Mouse (Mus musculus): ENCODE data around the gene Flna. TPM values are rescaled to one million over a fixed set of nuclear protein-coding genes. Genes with fewer than 3 reads are reported as not detected.

Flna gene
- 243 and 308 TPM in 2 replicates for polyA plus RNA-seq (2015; fragmentation: Nextera tagmentation; extraction: Ambion mirVana)

DNA sequence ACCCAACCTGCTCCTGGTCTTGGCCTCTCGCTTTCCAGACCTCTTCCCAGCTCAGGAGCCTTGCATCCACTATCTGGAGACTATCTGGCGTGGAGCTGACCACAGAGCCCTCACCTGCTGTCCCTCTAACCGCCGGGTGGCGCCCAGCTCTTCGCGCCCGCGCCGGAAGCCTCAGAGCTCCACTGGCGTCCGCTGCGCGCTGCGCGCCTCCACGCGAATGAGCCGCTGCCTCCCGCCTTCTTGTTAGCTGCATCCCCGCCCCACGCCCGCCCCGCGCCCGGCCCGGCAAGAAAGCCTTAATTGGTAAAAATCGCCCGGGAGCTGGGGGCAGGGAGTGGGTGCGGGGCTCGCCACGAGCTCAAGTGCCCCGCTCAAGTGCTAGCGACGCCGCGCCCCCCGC lies at the start of gene Flna:
TSS of gene Flna (minus strand) at position 206 of the 400 bp plus-strand sequence.
- no peak for ATAC-seq (replicated peaks; ENCODE audit: low FRiP score)
- H3K36me3 ChIP-seq, result no peaks in the 10 kb centered on the region
- WGBS, result 15% methylated on average over 38 of the region's 38 CpGs

GRCm38 (mm10) chrX:74298348-74298747 lies 48.7 kb upstream of the Flna start:
- Histone ChIP-seq H3K27ac (no peak overlapping the region), H3K4me1 (0 out of 2 replicates have a peak, but pooled peaks cover 2% of the 10 kb centered on the region), H3K36me3 (peaks cover 36% of the 10 kb centered on the region), H3K27me3 (no peaks in the 10 kb centered on the region), H3K9ac (no peak overlapping the region), H3K4me2 (no peak overlapping the region), H3K4me3 (replicated peaks) (no peak overlapping the region), H3K9me3 (replicated peaks) (no peaks in the 10 kb centered on the region)
- ATAC-seq (replicated peaks; ENCODE audit: low FRiP score), result no peak
- 100% methylated on average over 1 of the region's 1 CpGs for WGBS

More for the DNA sequence above, at the start of gene Flna:
- H3K4me2 ChIP-seq, result peak within 1 kb of the TSS; percentile 70
- H3K9me3 ChIP-seq (replicated peaks), result no peaks in the 10 kb centered on the region
- H3K4me1 ChIP-seq, result 0 out of 2 replicates have a peak, but pooled peaks cover 7% of the 10 kb centered on the region
- H3K4me3 ChIP-seq (replicated peaks), result peak within 1 kb of the TSS; percentile 47
- no peaks in the 10 kb centered on the region for H3K27me3 ChIP-seq
- peak within 1 kb of the TSS; percentile 71 for H3K27ac ChIP-seq
- peak within 1 kb of the TSS; percentile 48 for H3K9ac ChIP-seq

DNA sequence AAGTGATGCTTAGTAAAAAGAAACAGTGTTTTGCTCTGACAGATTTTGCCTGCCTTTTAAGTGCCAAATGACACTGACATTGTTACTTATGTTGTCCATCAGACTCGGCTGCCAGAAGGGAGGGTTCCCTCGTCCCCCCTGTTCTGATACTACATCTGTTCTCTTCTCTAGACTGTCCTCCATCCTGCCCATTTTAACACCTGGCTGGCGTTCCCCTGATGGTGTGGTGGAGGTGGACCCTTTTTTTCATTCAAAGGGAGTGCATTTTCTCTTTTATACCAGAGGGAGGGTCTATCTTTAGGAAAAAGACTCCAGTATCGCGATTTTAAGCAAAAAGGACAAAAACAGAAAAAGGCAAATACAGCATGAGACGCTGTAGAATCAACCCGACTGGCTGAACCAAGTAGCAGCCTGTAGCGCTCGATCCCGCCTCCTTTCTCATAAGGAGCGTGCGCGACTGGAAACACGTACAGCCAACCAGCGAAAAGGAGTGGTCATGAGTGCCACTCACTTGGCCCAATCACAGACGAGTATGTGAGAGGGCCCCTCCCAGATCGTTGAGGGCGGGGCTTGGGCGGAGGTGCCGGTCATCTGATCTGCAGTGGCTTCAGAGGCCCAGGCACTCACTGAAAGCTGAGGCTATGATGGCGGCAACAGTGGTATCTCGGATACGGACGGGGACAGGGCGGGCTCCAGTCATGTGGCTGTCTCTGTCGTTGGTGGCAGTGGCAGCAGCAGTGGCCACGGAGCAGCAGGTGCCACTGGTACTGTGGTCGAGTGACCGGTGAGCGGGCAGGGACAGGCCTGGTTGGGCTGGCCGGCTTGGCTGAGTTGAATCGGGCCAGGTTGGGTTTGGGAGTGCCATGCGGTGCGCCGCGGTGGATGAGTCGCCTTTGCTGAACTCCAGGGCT lies 47.2 kb upstream of the Flna start, which contains the start of gene Atp6ap1:
TSS of gene Atp6ap1 (plus strand) at position 560 of the 911 bp plus-strand sequence.
- H3K9ac ChIP-seq, result peak within 1 kb of the TSS; percentile 73
- ATAC-seq (replicated peaks; ENCODE audit: low FRiP score), result peak; percentile 99

GRCm38 (mm10) chrX:74293431-74293830 lies 43.8 kb upstream of the Flna start:
- WGBS, result 84% methylated on average over 4 of the region's 4 CpGs
- H3K4me1 ChIP-seq, result 0 out of 2 replicates have a peak, but pooled peaks cover 2% of the 10 kb centered on the region
- H3K36me3 ChIP-seq, result peaks cover 17% of the 10 kb centered on the region; the same call in 1 of the 2 replicates

More for the DNA sequence above, 47.2 kb upstream of the Flna start, which contains the start of gene Atp6ap1:
- peak within 1 kb of the TSS; percentile 66 for H3K27ac ChIP-seq
- H3K9me3 ChIP-seq (replicated peaks), result no peaks in the 10 kb centered on the region
- H3K4me3 ChIP-seq (replicated peaks), result peak within 1 kb of the TSS; percentile 67
- peaks cover 21% of the 10 kb centered on the region for H3K36me3 ChIP-seq
- 21% methylated on average over 37 of the region's 37 CpGs for WGBS
- H3K4me2 ChIP-seq, result peak within 1 kb of the TSS; percentile 59
- no peaks in the 10 kb centered on the region for H3K27me3 ChIP-seq
- H3K4me1 ChIP-seq, result 0 out of 2 replicates have a peak, but pooled peaks cover 2% of the 10 kb centered on the region

DNA sequence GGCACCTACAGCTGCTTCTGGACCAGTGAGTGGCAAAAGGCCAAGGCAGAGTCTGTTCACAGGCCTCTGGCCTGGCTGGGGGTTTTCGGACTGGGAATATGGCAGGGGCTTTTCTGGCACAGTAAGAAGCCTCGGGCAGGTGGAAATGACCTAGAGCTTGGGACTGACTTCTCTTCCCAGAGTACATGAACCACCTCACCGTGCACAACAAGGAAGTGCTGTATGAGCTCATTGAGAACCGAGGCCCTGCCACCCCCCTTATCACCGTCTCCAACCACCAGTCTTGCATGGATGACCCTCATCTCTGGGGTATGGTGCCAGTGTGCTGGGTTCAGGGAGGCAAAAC lies 33.4 kb upstream of the Flna start:
- H3K27me3 ChIP-seq, result no peaks in the 10 kb centered on the region
- no peak; the same call in 1 of the 2 replicates for ATAC-seq (replicated peaks; ENCODE audit: low FRiP score)
- no peaks in the 10 kb centered on the region for H3K9me3 ChIP-seq (replicated peaks)
- no peaks in the 10 kb centered on the region for H3K36me3 ChIP-seq
- H3K4me2 ChIP-seq, result peak overlapping the region; percentile 70
- peak overlapping the region; percentile 64 for H3K9ac ChIP-seq
- peak overlapping the region; percentile 88 for H3K27ac ChIP-seq
- peaks cover 15% of the 10 kb centered on the region for H3K4me1 ChIP-seq
- WGBS, result 47% methylated on average over 5 of the region's 5 CpGs
- peak overlapping the region; percentile 62 for H3K4me3 ChIP-seq (replicated peaks)

More at GRCm38 (mm10) chrX:74293431-74293830, 43.8 kb upstream of the Flna start:
- no peak for ATAC-seq (replicated peaks; ENCODE audit: low FRiP score)
- Histone ChIP-seq H3K27me3 (no peaks in the 10 kb centered on the region; the same call in 1 of the 2 replicates), H3K9ac (no peak overlapping the region), H3K27ac (no peak overlapping the region), H3K4me3 (replicated peaks) (no peak overlapping the region), H3K9me3 (replicated peaks) (no peaks in the 10 kb centered on the region), H3K4me2 (no peak overlapping the region)

DNA sequence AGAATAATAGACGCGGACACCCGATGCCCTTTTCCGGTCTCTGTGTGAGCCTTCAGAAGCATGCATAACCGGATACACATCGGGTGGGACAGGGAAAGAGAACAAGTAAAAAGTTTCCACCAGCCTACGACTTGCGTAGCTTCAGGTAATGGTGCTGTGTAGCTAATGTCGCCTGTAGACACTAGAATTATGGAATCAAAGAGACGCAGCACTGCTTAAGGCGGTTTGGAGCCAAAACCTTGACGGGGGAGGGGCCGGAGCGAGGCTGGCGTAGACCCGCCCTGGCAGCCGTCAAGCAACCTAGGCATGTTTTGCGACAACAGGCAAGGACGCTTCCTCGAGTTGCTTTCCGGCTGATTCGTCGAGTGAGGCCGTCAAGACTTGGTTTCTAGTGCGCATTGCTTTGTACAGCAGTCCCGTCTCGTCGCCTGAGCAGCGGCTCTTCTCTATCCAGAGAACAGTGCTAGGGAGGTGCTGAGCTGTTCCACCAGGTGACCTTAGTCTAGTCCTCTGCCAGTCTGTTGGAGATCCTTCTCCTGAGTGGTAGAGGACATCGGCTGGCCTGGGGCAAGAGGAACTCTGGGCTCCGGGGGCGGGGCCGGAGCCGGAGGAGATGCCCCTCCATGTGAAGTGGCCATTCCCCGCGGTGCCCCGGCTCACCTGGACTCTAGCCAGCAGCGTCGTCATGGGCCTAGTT lies 32.9 kb upstream of the Flna start:
- peak overlapping the region; percentile 62 for H3K4me3 ChIP-seq (replicated peaks)
- 20% methylated on average over 39 of the region's 39 CpGs for WGBS
- H3K9me3 ChIP-seq (replicated peaks), result no peaks in the 10 kb centered on the region
- no peaks in the 10 kb centered on the region for H3K27me3 ChIP-seq
- H3K4me2 ChIP-seq, result peak overlapping the region; percentile 70
- peaks cover 15% of the 10 kb centered on the region for H3K4me1 ChIP-seq
- H3K36me3 ChIP-seq, result no peaks in the 10 kb centered on the region
- H3K9ac ChIP-seq, result peak overlapping the region; percentile 64
- peak; percentile 67 for ATAC-seq (replicated peaks; ENCODE audit: low FRiP score)
- peak overlapping the region; percentile 88 for H3K27ac ChIP-seq

- 22% methylated on average over 16 of the region's 16 CpGs for WGBS
Observed at GRCm38 (mm10) chrX:74281732-74282394, 32.2 kb upstream of the Flna start, which contains the start of the genes Taz and Dnase1l1. Taz (plus strand) TSS chrX:74281912. Dnase1l1 (minus strand) TSS chrX:74282337.

DNA sequence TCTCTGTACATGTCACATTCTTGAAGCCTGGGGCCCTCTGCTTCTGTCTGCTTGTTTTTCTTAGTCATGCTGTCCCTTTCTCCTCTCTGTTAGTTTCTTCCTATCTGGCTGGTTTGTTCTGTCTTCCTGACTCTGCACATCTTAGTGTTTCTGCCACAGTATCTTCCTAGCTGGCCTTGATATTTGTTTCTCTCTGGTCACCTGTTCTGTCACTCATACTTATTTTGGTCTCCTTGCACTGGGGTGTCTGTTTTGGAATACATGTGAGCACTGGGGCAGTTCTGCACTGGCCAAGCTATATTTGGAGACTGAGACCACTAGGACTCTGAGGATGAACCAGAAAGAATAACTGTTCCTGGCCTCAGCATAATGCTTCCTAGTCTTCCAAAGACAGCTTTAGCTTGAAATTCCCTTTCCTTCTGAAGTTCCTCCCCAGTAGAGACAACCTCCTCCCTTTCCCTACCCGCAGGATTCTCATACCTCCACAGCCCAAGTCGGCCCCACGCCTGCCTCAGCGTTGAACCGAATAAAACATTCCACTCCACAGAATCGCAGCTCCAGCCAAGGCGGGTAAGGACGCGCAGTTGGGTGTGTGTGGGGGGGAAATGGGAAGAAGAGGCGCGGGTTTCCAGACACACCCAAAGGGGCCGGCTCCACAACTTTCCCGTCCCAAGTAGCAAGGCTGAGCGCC lies 31.6 kb upstream of the Flna start:
- H3K27ac ChIP-seq, result peak overlapping the region; percentile 80
- 16% methylated on average over 13 of the region's 14 CpGs for WGBS

More at GRCm38 (mm10) chrX:74281732-74282394, 32.2 kb upstream of the Flna start, which contains the start of the genes Taz and Dnase1l1:
- Histone ChIP-seq H3K9me3 (replicated peaks) (no peaks in the 10 kb centered on the region), H3K9ac (peak within 1 kb of the TSS; percentile 64), H3K4me3 (replicated peaks) (peak within 1 kb of the TSS; percentile 62), H3K27ac (peak within 1 kb of the TSS; percentile 88), H3K4me1 (peaks cover 15% of the 10 kb centered on the region), H3K36me3 (no peaks in the 10 kb centered on the region), H3K27me3 (no peaks in the 10 kb centered on the region), H3K4me2 (peak within 1 kb of the TSS; percentile 70)
- peak; percentile 96 for ATAC-seq (replicated peaks; ENCODE audit: low FRiP score)

DNA sequence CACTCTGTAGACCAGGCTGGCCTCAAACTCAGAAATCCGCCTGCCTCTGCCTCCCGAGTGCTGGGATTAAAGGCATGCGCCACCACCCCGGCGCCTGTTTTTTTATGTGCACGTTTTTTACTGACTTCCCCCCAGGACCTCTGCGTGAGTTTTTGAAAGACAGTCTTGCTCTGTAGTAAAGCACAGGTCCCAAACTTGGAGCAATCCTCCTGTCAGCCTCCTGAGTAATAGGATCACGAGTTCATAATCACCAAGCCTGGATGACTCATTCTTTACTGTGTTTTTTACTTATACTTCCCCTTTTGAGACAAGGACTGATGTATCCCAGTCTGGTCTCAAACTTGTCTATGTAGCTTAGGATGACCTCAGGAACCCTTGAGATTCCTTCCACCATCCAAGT lies 28.3 kb upstream of the Flna start:
- H3K36me3 ChIP-seq, result 0 out of 2 replicates have a peak, but pooled peaks cover 5% of the 10 kb centered on the region
- H3K4me3 ChIP-seq (replicated peaks), result no peak overlapping the region
- 0 out of 2 replicates have a peak, but pooled peaks cover 6% of the 10 kb centered on the region for H3K4me1 ChIP-seq
- H3K27me3 ChIP-seq, result no peaks in the 10 kb centered on the region
- WGBS, result 71% methylated on average over 8 of the region's 8 CpGs
- H3K9me3 ChIP-seq (replicated peaks), result no peaks in the 10 kb centered on the region
- no peak overlapping the region for H3K4me2 ChIP-seq
- H3K27ac ChIP-seq, result no peak overlapping the region
- H3K9ac ChIP-seq, result no peak overlapping the region
- ATAC-seq (replicated peaks; ENCODE audit: low FRiP score), result no peak

More for the DNA sequence above, 31.6 kb upstream of the Flna start:
- H3K9me3 ChIP-seq (replicated peaks), result no peaks in the 10 kb centered on the region
- H3K4me3 ChIP-seq (replicated peaks), result peak overlapping the region; percentile 62
- no peaks in the 10 kb centered on the region for H3K36me3 ChIP-seq
- peak overlapping the region; percentile 64 for H3K9ac ChIP-seq
- ATAC-seq (replicated peaks; ENCODE audit: low FRiP score), result peak; percentile 2; the same call in 1 of the 2 replicates
- H3K4me2 ChIP-seq, result peak overlapping the region; percentile 70
- H3K27me3 ChIP-seq, result no peaks in the 10 kb centered on the region
- peaks cover 15% of the 10 kb centered on the region for H3K4me1 ChIP-seq

DNA sequence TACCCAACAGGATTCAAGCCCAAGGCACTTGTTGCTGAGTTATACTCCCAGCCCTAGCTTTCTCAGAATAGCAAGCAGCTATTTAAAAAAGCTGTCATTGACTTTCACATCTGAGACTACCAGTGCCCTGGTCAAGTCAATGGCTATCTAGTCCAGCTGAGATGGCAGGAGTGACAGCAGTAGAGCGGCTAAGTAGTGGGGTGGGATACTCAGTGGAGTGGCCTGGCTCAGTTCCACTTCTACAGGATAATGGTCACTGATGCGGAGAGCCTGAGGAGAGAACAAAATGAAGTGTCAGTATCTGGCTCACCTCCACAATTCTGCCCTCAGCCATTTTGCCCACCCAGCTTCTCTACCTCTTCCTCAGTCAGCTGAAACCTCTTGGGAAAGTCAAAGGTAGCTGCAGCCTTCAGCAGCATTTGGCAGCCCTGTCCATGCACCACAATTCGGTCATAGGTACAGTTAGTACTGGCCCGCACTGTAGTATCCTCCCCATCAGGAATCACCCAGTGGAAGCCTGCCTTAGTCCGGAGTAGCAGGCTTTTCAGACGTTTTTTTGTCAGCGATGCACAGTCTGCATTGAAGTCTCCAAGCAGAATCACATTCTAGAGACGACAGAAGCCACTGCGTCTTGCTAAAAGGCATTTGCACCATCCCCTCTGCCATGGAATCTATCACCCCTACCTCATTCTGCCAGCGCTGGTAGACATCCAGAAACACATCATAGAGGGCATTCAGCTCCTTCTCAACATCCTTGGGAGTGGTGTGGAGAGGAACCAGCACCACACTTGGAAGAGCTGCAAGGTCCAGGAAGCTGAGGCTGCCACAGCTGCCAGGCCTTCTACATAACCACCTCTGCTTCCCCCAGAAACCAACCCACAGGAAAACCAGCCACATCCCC lies 24.1 kb upstream of the Flna start:
- Histone ChIP-seq H3K4me2 (no peak overlapping the region), H3K4me1 (0 out of 2 replicates have a peak, but pooled peaks cover 4% of the 10 kb centered on the region), H3K4me3 (replicated peaks) (no peak overlapping the region), H3K9ac (no peak overlapping the region), H3K9me3 (replicated peaks) (no peaks in the 10 kb centered on the region), H3K27ac (peak overlapping the region; percentile 27; the same call in 1 of the 2 replicates), H3K36me3 (0 out of 2 replicates have a peak, but pooled peaks cover 14% of the 10 kb centered on the region), H3K27me3 (no peaks in the 10 kb centered on the region)
- no peak for ATAC-seq (replicated peaks; ENCODE audit: low FRiP score)
- WGBS, result 36% methylated on average over 10 of the region's 10 CpGs

Data from kidney, embryonic 15.5 days (tissue).